ENCODE assay signal across 16 mouse cellular contexts in the genomic region with DNA sequence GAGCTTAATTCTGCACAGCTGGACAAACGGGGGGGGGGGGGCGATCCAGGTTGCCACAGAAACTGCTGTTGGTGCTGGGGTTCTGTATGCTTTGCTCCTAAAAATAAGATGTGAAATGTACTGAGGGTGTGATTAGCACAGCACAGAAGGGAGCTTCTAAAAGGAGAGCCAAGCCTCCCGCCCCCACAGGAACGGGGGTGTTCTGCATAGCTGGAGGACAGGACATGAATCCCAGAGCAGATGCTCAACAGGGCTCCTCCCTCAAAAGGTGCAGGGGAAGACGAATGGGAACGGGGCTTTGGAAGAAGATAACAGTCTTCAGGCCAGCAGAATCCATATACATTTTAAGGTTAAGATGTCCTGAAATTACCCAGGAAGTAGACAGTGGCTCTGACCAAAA. TPM values are rescaled to one million over a fixed set of nuclear protein-coding genes. Genes with fewer than 3 reads are reported as not detected.
DNase-seq lines count a peak whose midpoint lies in the region; TF ChIP-seq lines count a peak whose summit lies in the region.
"Had no signal": no experiment of that assay in that cellular context is flagged by ENCODE, and none has a peak within 500 bp of the region (broad histone marks: within the 10 kb centered on the region; RNA-seq: fewer than 3 reads in every experiment).

No protein-coding gene starts in this region.

- H3K27ac ChIP-seq in layer of hippocampus, adult 2 months: peak overlapping the region; percentile 88
- H3K27ac ChIP-seq: heart, adult 2 months; hindbrain, embryonic 13.5 days; limb, embryonic 12.5 days; stomach, embryonic 15.5 days had no signal

- intact Hi-C loops in left cerebral cortex, postnatal 4 days (cut with DNase I): no loop called here
- intact Hi-C loops in left cerebral cortex, postnatal 10 days (cut with DNase I): loop anchor here (5.0 kb wide), 2 partner anchors 37 to 57 kb away; a partner anchor contains a TSS

- no peak overlapping the region for H3K4me3 ChIP-seq in layer of hippocampus, adult 2 months
- H3K4me3 ChIP-seq: heart, adult 2 months; hindbrain, embryonic 13.5 days; limb, embryonic 12.5 days; myocyte; stomach, embryonic 15.5 days had no signal

- peak; percentile 86 for DNase-seq in left cerebral cortex, adult 11 months (ENCODE audit: low spot score)
- no peak for DNase-seq in left cerebral cortex, postnatal 4 days
- peak; percentile 86 to 90 for DNase-seq in layer of hippocampus, adult 2 months (ENCODE audit: low spot score in 2 of 2)
- DNase-seq in left cerebral cortex, postnatal 10 days (ENCODE audit: extremely low spot score in 1 of 2, low spot score in 2 of 2): peak; percentile 80 to 82
- peak; percentile 97 for DNase-seq in telencephalon, adult 2 months (ENCODE audit: low read depth, low spot score)
- no peak for DNase-seq in lung, postnatal 14 days
- no peak for DNase-seq in heart, adult 9 months (ENCODE audit: low spot score in 2 of 2)
- no peak for DNase-seq in spleen, postnatal 4 days (ENCODE audit: low spot score in 2 of 2)
- DNase-seq: heart, adult 2 months; kidney, adult 8-10 months; lung, adult 18-20 months had no signal

- TF ChIP-seq CTCF in layer of hippocampus, adult 2 months (conservative IDR thresholded peaks at IDR 0.05): no peak

RNA-seq across cellular contexts. Expression of a gene that starts 48.6 kb away (rescaled TPM):
- 10 to 100 TPM; 41.3 to 41.8 TPM for total RNA-seq in left cerebral cortex, postnatal 4 days (2021)
- total RNA-seq in layer of hippocampus, adult 2 months (2021): 10 to 100 TPM; 29.1 to 30.2 TPM
- 10 to 100 TPM; 40.6 to 42.6 TPM for total RNA-seq in left cerebral cortex, postnatal 10 days (2021)

RNA-seq across cellular contexts. Expression of a gene that starts 56.9 kb away (rescaled TPM):
- total RNA-seq in left cerebral cortex, postnatal 4 days (2021): 100 to 1,000 TPM; 210 to 227 TPM
- total RNA-seq in layer of hippocampus, adult 2 months (2021): 100 to 1,000 TPM; 306 to 310 TPM
- total RNA-seq in left cerebral cortex, postnatal 10 days (2021): 100 to 1,000 TPM; 336 to 347 TPM
- total RNA-seq: megakaryocyte-erythroid progenitor cell, adult 5-6 weeks had no signal

Comparison
In these comparisons a context has a peak if more than half of its experiments do, and no peak if none do; other contexts are left out.
1. DNase-seq: peak in left cerebral cortex, adult 11 months (single experiment), layer of hippocampus, adult 2 months (2 of 2), left cerebral cortex, postnatal 10 days (2 of 2) and telencephalon, adult 2 months (single experiment); none in left cerebral cortex, postnatal 4 days (single experiment), lung, postnatal 14 days (single experiment), heart, adult 9 months (0 of 2) and spleen, postnatal 4 days (0 of 2).